Mouse (Mus musculus) cerebellum, adult 2 months (tissue): ENCODE measurements at regions not wholly inside any gene's neighbourhood (a gene's known extent, or its start where the extent isn't known, plus 50 kb on each side); places are given as distances from the start of the nearest gene placed in this dataset.

Source experiments
- DNase-seq, 2 experiments: peaks; one replicate each; pipeline ENCODE4 v3.0.0; 2021
- H3K27ac ChIP-seq: fragments of 200-500 bp; 2 replicates; pipeline ENCODE4 v1.5.1; 2012; ENCODE audit warnings: low read length, control low read depth, inconsistent platforms; ENCODE audit not compliant: insufficient read depth
- H3K27me3 ChIP-seq: fragments of 200-500 bp; 2 replicates; pipeline ENCODE4 v1.6.1; 2012; ENCODE audit warnings: inconsistent platforms, mild to moderate bottlenecking, low read length, moderate library complexity; ENCODE audit not compliant: control insufficient read depth, insufficient read depth
- H3K4me1 ChIP-seq: fragments of 200-500 bp; 2 replicates; pipeline ENCODE4 v1.6.1; 2011; ENCODE audit warnings: low read length; ENCODE audit not compliant: control insufficient read depth, insufficient read depth
- H3K4me3 ChIP-seq: fragments of 200-500 bp; replicated peaks from 2 replicates; pipeline ENCODE3; 2011; ENCODE audit warnings: mild to moderate bottlenecking, low read depth, low read length, control low read depth; ENCODE audit not compliant: insufficient read depth
- CTCF ChIP-seq: fragments of 200-500 bp; IDR thresholded peaks from 2 replicates; pipeline ENCODE4 v1.5.1; 2011; ENCODE audit warnings: low read depth, mild to moderate bottlenecking, control low read depth, low read length, moderate library complexity, borderline replicate concordance; ENCODE audit not compliant: insufficient read depth
- POLR2A ChIP-seq: fragments of 200-500 bp; IDR thresholded peaks from 2 replicates; pipeline ENCODE4 v1.6.1; 2011; ENCODE audit warnings: low read length, control low read depth, borderline replicate concordance; ENCODE audit not compliant: insufficient read depth
- WGBS: fragments of 180-500 bp; shearing (Covaris S2); methylation state at CpG from one replicate; pipeline ENCODE4 v1.1.7; 2018; 5-methylcytosine and 5-hydroxymethylcytosine counted together

GRCm38 (mm10) chr17:15311822-15312221, 64.8 kb downstream of the Dll1 start:
- Histone ChIP-seq H3K27ac (no peak overlapping the region), H3K27me3 (no peaks in the 10 kb centered on the region), H3K4me1 (no peaks in the 10 kb centered on the region), H3K4me3 (no peak overlapping the region)
- 84% methylated on average over 4 of the region's 4 CpGs for WGBS
- TF ChIP-seq POLR2A (no peak), CTCF (no peak)
- DNase-seq: no peak

GRCm38 (mm10) chr17:15310465-15310864, 66.2 kb downstream of the Dll1 start:
- 60% methylated on average over 2 of the region's 2 CpGs for WGBS

DNA sequence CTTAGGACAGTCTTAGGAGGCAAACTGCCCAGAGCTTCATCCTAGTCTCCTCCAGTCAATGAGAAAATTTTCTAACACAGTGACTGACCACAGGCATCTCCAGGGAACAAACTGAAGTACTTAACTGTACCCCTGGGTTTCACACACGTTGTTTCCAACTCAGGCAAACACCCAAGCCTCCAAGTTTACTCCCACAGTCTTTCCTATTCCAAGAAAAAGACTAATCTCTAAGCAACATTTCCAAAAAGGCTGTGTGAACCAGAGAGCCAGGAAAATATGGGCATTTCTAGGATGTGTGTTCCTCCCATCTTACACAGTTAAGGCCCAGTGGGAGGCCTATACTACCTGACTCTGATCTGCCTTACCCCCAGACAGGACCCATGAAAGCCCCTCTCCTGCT, 74.6 kb downstream of the Dll1 start:
- Histone ChIP-seq H3K27ac (no peak overlapping the region), H3K27me3 (no peaks in the 10 kb centered on the region), H3K4me1 (no peaks in the 10 kb centered on the region), H3K4me3 (no peak overlapping the region)
- no peak for TF ChIP-seq CTCF
- TF ChIP-seq POLR2A: no peak
- 34% methylated on average over 1 of the region's 1 CpGs for WGBS
- DNase-seq: no peak

More at GRCm38 (mm10) chr17:15310465-15310864, 66.2 kb downstream of the Dll1 start:
- Histone ChIP-seq H3K4me1 (no peaks in the 10 kb centered on the region), H3K4me3 (no peak overlapping the region), H3K27me3 (no peaks in the 10 kb centered on the region), H3K27ac (no peak overlapping the region)
- DNase-seq: no peak
- TF ChIP-seq POLR2A (no peak), CTCF (no peak)

- Histone ChIP-seq H3K27ac (no peak overlapping the region), H3K4me3 (no peak overlapping the region), H3K27me3 (no peaks in the 10 kb centered on the region), H3K4me1 (no peaks in the 10 kb centered on the region)
- DNase-seq: no peak
- no peak for TF ChIP-seq POLR2A
- WGBS: 52% methylated on average over 13 of the region's 13 CpGs
Measured at GRCm38 (mm10) chr17:15299743-15300371, 76.8 kb downstream of the Dll1 start.

DNA sequence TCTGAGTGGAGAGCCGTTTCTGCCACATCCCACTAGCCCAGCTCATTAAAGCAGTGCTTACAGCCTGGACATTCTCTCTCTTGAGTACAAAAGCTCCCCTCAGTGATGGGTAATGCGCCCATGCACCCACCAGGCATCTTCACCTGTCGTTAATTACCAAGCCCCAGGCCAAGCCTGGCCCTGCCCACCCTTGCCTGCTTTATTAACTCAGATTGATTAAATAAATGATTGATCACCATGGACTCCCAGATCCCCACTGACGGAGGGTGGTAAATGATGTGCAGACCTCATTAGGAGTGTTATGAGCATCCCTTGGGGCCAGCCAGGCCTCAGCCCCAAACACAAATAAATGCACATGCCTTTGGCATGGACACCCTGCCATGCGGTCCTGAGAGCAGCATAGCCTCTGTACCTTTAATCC, 82.5 kb downstream of the Dll1 start:
- TF ChIP-seq POLR2A: no peak
- no peak for TF ChIP-seq CTCF
- H3K27ac ChIP-seq: no peak overlapping the region
- 67% methylated on average over 5 of the region's 5 CpGs for WGBS
- H3K4me1 ChIP-seq: no peaks in the 10 kb centered on the region
- no peak for DNase-seq
- no peaks in the 10 kb centered on the region for H3K27me3 ChIP-seq
- H3K4me3 ChIP-seq: no peak overlapping the region

DNA sequence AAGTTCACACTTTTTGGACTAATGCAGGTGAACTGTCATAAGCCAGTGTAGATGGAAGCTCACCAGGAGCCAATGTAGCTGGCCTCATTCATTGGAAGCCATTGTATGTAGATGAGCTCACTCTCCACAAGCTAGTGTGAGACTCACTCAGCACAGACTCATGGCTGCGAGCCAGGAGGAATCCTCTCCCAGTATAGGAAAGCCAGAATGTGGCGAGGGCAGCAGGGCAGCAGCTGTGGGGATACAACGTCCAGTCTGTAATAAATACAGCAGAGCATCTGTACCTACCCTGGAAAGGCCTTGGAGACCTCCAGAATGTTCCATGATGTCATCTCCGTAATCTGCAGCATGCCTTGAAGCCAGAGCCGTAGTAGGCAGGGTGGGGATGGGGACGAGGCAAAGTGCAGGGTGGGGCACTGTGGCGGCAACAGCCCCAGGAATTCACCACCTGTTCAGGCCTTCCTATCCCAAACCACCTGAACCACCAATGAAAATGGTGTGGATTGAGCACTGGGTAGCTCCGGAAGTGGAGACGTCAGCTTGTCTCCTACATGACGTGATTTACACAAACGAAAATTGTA, 84.1 kb downstream of the Dll1 start:
- H3K4me3 ChIP-seq: no peak overlapping the region
- H3K27me3 ChIP-seq: no peaks in the 10 kb centered on the region
- no peak overlapping the region for H3K27ac ChIP-seq
- WGBS: 60% methylated on average over 11 of the region's 11 CpGs
- no peak for TF ChIP-seq CTCF
- no peak for TF ChIP-seq POLR2A
- no peak for DNase-seq
- H3K4me1 ChIP-seq: no peaks in the 10 kb centered on the region

- 73% methylated on average over 4 of the region's 4 CpGs for WGBS
- DNase-seq: no peak
Measured at GRCm38 (mm10) chr17:15291626-15292025, 85.0 kb downstream of the Dll1 start.

DNA sequence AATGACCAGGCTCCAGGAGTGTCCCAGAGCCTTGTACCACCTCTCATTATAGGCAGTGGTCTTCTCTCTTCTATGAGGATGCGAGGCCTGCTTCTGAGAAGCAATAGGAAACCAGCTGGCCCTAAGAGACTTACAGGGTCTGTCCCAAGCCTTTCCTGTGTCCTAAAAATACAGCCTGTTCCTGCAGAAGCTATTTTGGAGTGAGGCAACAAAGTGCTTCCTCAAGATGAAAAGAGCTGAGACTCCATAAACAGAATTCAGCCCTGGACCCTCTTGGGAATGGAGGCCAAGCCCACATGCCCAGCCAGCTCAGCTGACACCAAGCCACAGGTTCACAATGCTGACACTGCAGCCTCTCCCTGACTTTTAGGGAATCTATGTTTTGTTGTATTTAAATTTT, 86.3 kb downstream of the Dll1 start:
- DNase-seq: no peak
- Histone ChIP-seq H3K4me3 (no peak overlapping the region), H3K27me3 (no peaks in the 10 kb centered on the region), H3K4me1 (no peaks in the 10 kb centered on the region), H3K27ac (no peak overlapping the region)
- 90% methylated on average over 1 of the region's 1 CpGs for WGBS
- TF ChIP-seq CTCF: no peak
- no peak for TF ChIP-seq POLR2A

More at GRCm38 (mm10) chr17:15291626-15292025, 85.0 kb downstream of the Dll1 start:
- Histone ChIP-seq H3K27ac (no peak overlapping the region), H3K4me1 (no peaks in the 10 kb centered on the region), H3K27me3 (no peaks in the 10 kb centered on the region), H3K4me3 (no peak overlapping the region)
- no peak for TF ChIP-seq CTCF
- TF ChIP-seq POLR2A: no peak
